Mouse (Mus musculus) ovary, adult 18-20 months (tissue): Measurements from ENCODE around the gene S100z.

ENCODE experiments used
- DNase-seq: peaks from one replicate; pipeline ENCODE4 v3.0.0; 2022; ENCODE audit warnings: low spot score, mixed read lengths

The S100z gene

DNA sequence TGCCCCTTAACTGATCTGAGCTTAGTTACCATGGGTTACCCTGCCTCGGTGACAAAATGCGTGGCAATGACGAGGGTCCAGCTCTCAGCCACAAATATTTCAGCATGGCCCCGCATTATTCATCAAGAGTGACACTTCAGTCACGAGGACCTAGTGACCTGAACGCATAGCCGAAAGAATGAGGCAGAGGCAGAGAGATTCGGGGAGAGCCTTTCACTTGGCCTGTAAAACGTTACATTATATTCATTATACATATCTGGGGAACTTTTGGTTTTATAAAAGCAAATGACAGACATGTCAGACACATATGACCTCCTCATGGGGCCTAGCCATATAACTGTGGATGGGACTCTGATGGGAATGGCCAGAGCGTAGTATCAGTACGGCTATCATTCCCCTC lies 33.7 kb downstream of the S100z start, which contains the start of gene Crhbp:
TSS of gene Crhbp (minus strand) at position 101 of the 400 bp plus-strand sequence.
- DNase-seq: no peak

DNA sequence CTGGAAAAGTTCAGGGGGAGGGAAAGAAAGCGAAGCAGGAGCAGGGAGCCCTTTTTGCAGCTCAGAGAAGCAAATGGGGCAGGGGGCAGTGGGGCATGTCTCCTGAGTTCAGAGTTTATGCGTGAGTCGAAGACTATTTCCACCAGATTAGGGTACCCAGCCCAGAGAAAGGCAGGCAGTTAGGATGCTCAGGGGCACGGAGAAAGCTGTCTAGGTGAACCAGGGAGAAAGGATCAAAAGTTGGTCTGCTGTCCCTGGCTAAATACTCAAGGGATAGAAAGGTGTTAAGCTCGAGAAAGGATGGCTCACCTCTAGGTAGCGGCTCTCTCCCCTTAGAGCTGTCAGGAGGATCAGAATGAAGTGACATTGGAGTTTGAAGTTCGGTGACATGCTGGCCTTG lies 34.2 kb downstream of the S100z start:
- DNase-seq: no peak

DNA sequence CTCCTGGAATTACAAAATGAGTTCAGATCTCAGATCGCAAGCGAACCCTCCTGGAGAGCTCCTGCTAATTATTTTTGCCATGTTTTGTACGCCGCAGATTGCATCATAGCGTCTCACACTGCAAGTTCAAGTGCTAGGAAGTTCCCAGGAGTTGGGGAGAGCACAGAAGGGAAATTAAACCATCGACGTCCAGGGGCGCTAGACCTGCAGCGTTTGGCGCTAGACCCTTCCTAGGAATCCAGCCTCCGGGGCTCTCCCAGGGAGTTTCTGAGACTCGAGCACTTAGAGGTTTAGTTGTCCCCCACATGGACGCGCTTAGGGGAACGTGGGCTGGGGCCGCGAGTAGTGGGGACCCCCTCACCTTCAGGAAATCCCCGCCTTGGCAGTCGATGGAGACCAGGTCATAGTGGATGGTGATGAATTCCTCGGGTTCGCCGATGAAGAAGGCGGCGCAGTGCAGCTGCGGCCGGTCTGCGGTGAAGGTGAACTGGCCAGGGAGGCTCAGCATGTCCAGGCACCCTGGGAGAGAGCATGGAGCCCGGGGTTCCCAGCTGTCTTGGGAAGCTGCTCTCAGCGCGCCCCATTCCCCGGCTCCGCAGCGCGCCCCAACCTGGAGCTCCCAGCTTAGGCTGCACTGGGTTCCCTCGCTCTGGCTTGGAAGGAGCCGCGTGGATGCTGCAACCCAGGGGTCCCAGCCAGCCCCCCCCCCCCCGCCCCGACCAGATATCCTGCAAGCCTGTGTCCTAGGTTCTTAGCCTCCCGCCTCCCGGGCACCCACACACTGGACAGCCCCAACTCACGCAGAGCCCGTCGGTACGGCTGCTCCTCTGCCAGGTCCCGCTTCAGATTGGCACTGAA lies 34.9 kb downstream of the S100z start:
- no peak for DNase-seq

DNA sequence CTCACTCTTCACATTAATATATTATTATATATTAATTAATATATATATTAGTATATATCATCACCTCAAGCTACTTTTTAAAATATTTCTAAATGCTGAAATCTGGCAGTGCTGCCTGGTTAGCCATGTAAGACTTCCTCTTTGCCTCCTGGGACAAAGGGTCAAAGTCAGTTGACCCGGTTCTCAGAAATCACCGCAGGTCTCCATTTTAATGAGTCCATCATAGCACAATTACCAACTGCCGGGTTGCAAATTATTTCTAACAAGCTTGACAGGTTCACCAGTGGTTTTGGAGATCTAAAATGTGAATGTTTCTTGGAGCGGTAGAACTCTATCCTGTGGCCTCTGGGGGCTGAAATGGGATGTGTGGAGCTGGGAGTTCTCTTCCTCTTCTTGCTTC lies 35.6 kb downstream of the S100z start:
- no peak for DNase-seq

DNA sequence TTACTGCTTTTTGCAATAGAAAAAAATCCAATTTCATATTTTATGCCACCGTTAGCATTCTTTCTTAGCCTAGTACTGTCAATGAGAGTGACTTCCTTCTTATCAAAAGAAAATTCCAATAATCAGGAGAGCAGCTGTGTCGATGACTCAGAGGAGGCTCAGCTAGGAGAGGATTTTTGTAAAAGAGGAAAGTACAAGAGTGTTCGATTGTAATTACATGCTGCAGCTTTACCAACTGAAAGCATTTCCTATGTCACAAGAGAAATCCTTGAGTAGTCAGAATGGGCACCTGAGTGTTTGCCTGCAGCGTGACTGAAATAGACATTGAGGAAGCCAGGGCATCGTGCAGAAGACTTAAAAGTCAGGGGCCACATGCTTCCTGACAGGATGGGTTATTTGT lies 39.0 kb downstream of the S100z start:
- DNase-seq: no peak

DNA sequence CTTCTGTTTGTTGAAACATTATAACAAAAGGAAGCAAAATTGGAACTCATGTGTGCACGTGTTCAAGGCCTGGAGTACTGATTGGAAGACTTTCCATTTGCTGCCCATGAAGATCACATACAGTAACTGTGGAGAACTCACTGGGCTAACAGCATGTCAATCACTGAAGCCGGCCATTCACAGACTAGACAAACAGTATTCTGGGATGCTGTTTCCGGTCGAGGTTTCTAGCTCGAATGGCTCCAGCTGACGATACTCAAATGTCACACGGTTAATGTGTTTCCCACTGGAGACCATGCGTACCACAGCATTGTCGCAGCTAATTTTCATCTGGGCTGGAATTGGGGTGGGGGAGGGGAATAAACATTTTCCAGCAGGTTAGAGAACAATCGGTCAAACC lies 46.8 kb downstream of the S100z start:
- DNase-seq: no peak

DNA sequence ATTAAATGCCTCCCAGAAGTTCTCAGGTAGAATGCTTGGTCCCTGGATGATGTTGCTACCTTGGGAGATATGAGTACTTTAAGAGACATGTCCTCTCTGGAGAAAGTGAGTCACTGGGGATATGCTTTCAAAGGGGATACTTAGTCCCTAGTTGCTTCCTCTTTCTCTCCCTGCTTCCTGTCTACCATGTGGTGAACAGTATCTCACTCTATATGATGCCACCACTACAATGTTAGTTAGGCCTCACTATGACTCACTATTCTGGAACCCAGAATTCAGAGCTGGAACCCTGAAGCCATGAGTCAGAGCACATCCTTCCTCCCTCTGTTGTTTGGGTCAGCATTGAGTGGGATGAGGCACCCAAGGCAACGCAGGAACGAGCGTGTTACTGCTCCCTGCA lies 51.0 kb downstream of the S100z start:
- no peak for DNase-seq
